Mouse (Mus musculus): Measurements from ENCODE around the gene Mroh7. TPM values are rescaled to one million over a fixed set of nuclear protein-coding genes. Genes with fewer than 3 reads are reported as not detected.

The Mroh7 gene
- total RNA-seq, 4 experiments from 2014 or later: 4.4 to 4.6 (median 4.5) TPM

- DNase-seq (ENCODE audit: low spot score in 2 of 2): no peak
Measured at GRCm38 (mm10) chr4:106633281-106634085, 97.2 kb downstream of the Mroh7 start.

- no peak for DNase-seq (ENCODE audit: low spot score in 2 of 2)
Measured at GRCm38 (mm10) chr4:106632313-106632712, 98.4 kb downstream of the Mroh7 start.

Other genes starting within 250 kb of the Mroh7 start
- gene Bsnd, start 238.6 kb downstream of the Mroh7 start, total RNA-seq (2022): not detected
- 10 to 100 TPM; 66.0 to 86.5 (median 75.9) TPM for gene Dhcr24, start 169.9 kb downstream of the Mroh7 start, total RNA-seq (2022)
- not detected for gene Lexm, start 113.7 kb downstream of the Mroh7 start, total RNA-seq (2022)
- under 1 TPM; 0.55 to 0.60 (median 0.58) TPM for gene Ttc22, start 108.5 kb downstream of the Mroh7 start, total RNA-seq (2022)
- 1 to 10 TPM; 5.1 to 9.5 (median 8.5) TPM for gene Pars2, start 79.9 kb downstream of the Mroh7 start, total RNA-seq (2022)
- 10 to 100 TPM; 37.4 to 64.6 (median 50.1) TPM for gene Ttc4, start 52.0 kb downstream of the Mroh7 start, total RNA-seq (2022)
- gene Fam151a, start 3.0 kb upstream of the Mroh7 start, total RNA-seq (2022): not detected
- 10 to 100 TPM; 34.4 to 52.4 (median 49.7) TPM for gene Acot11, start 74.1 kb upstream of the Mroh7 start, total RNA-seq (2022)
- gene Ssbp3, start 179.8 kb upstream of the Mroh7 start, total RNA-seq (2022): 100 to 1,000 TPM; 150 to 180 (median 160) TPM

All from layer of hippocampus, adult 8-10 months (tissue).